In genomic region chr15:79658531-79659375, GRCm38 (mm10) we compare ENCODE assay signal across 8 mouse cellular contexts. TPM values are rescaled to one million over a fixed set of nuclear protein-coding genes. Genes with fewer than 3 reads are reported as not detected.
A peak's percentile ranks its signal among the peaks of the same experiment; 100 is the strongest.
DNase-seq lines count a peak whose midpoint lies in the region; ATAC-seq and TF ChIP-seq lines count a peak whose summit lies in the region.

Fam227a (minus strand) TSS chr15:79658956.
Cby1 (plus strand) TSS chr15:79659199.

- peak; percentile 56; the same call in 1 of the 2 replicates for TF ChIP-seq POLR2A in brain, embryonic 14.5 days (IDR thresholded peaks at IDR 0.05; ENCODE audit: borderline replicate concordance, extremely low read depth, insufficient read depth, insufficient read length, poor library complexity, severe bottlenecking)

- peak; percentile 98 for DNase-seq in brain, embryonic 14.5 days (ENCODE audit: low read depth)
- peak; percentile 97 for DNase-seq in kidney, postnatal 10 days
- peak; percentile 92 for DNase-seq in natural killer cell, adult 2 months (ENCODE audit: low spot score in 2 of 2)

- H3K4me2 ChIP-seq in heart, embryonic 13.5 days = peak within 1 kb of the TSS; percentile 99
- peak within 1 kb of the TSS; percentile 95 for H3K4me2 ChIP-seq in liver, embryonic 12.5 days
- H3K4me2 ChIP-seq in stomach, embryonic 15.5 days = peak within 1 kb of the TSS; percentile 93

- H3K4me3 ChIP-seq in C2C12 (ENCODE audit: insufficient read depth, poor library complexity, severe bottlenecking) = peak within 1 kb of the TSS; percentile 68
- peak within 1 kb of the TSS; percentile 83 for H3K4me3 ChIP-seq in erythroblast, embryonic 14.5 days (replicated peaks)
- peak within 1 kb of the TSS; percentile 81 for H3K4me3 ChIP-seq in heart, embryonic 13.5 days
- peak within 1 kb of the TSS; percentile 77 for H3K4me3 ChIP-seq in liver, embryonic 12.5 days
- peak within 1 kb of the TSS; percentile 63 for H3K4me3 ChIP-seq in stomach, embryonic 15.5 days (replicated peaks)

- H3ac ChIP-seq in C2C12 (ENCODE audit: control insufficient read depth, insufficient read length, low read depth) = peak within 1 kb of the TSS; percentile 83

- peak within 1 kb of the TSS; percentile 94 for H3K27ac ChIP-seq in heart, embryonic 13.5 days (replicated peaks)
- H3K27ac ChIP-seq in liver, embryonic 12.5 days = peak within 1 kb of the TSS; percentile 83
- H3K27ac ChIP-seq in stomach, embryonic 15.5 days = peak within 1 kb of the TSS; percentile 96

- H3K9ac ChIP-seq in heart, embryonic 13.5 days = peak within 1 kb of the TSS; percentile 84
- peak within 1 kb of the TSS; percentile 80 for H3K9ac ChIP-seq in liver, embryonic 12.5 days
- H3K9ac ChIP-seq in stomach, embryonic 15.5 days = peak within 1 kb of the TSS; percentile 76

- peaks cover 7% of the 10 kb centered on the region for H3K36me3 ChIP-seq in C2C12 (ENCODE audit: control insufficient read depth, insufficient read depth)
- peaks cover 17% of the 10 kb centered on the region for H3K36me3 ChIP-seq in erythroblast, embryonic 14.5 days (ENCODE audit: control insufficient read depth)
- peaks cover 22% of the 10 kb centered on the region for H3K36me3 ChIP-seq in heart, embryonic 13.5 days
- H3K36me3 ChIP-seq in liver, embryonic 12.5 days = peaks cover 8% of the 10 kb centered on the region; the same call in 1 of the 2 replicates
- H3K36me3 ChIP-seq in stomach, embryonic 15.5 days = peaks cover 8% of the 10 kb centered on the region; the same call in 1 of the 2 replicates

- peaks cover 30% of the 10 kb centered on the region for H3K4me1 ChIP-seq in erythroblast, embryonic 14.5 days (ENCODE audit: control insufficient read depth)
- peaks cover 14% of the 10 kb centered on the region for H3K4me1 ChIP-seq in heart, embryonic 13.5 days
- peaks cover 20% of the 10 kb centered on the region for H3K4me1 ChIP-seq in liver, embryonic 12.5 days
- 0 out of 2 replicates have a peak, but pooled peaks cover 10% of the 10 kb centered on the region for H3K4me1 ChIP-seq in stomach, embryonic 15.5 days

- H3K79me3 ChIP-seq in C2C12 (ENCODE audit: low read depth) = no peaks in the 10 kb centered on the region

- H3K9me3 ChIP-seq in erythroblast, embryonic 14.5 days (ENCODE audit: control insufficient read depth, low read length) = peaks cover 4% of the 10 kb centered on the region
- H3K9me3 ChIP-seq in heart, embryonic 13.5 days = no peaks in the 10 kb centered on the region
- H3K9me3 ChIP-seq in liver, embryonic 12.5 days (replicated peaks) = 0 out of 2 replicates have a peak, but pooled peaks cover 5% of the 10 kb centered on the region
- no peaks in the 10 kb centered on the region for H3K9me3 ChIP-seq in stomach, embryonic 15.5 days

- H3K27me3 ChIP-seq in C2C12 (ENCODE audit: control insufficient read depth, insufficient read depth, insufficient read length) = no peaks in the 10 kb centered on the region
- H3K27me3 ChIP-seq in erythroblast, embryonic 14.5 days (ENCODE audit: control insufficient read depth) = no peaks in the 10 kb centered on the region
- no peaks in the 10 kb centered on the region for H3K27me3 ChIP-seq in heart, embryonic 13.5 days (replicated peaks)
- H3K27me3 ChIP-seq in liver, embryonic 12.5 days (replicated peaks) = no peaks in the 10 kb centered on the region
- H3K27me3 ChIP-seq in stomach, embryonic 15.5 days (replicated peaks) = no peaks in the 10 kb centered on the region

- under 1% methylated on average over 55 of the region's 55 CpGs for WGBS in heart, embryonic 13.5 days
- WGBS in liver, embryonic 12.5 days (ENCODE audit: insufficient replicate concordance) = under 1% methylated on average over 55 of the region's 55 CpGs
- WGBS in stomach, embryonic 15.5 days = under 1% methylated on average over 55 of the region's 55 CpGs

- peak; percentile 82 for ATAC-seq in heart, embryonic 13.5 days (ENCODE audit: extremely low read depth, insufficient number of reproducible peaks, low FRiP score, low TSS enrichment)
- ATAC-seq in liver, embryonic 12.5 days = peak; percentile 85
- peak; percentile 86 for ATAC-seq in stomach, embryonic 15.5 days (ENCODE audit: insufficient read depth, low FRiP score, low read depth)

- H3K79me2 ChIP-seq in C2C12 (ENCODE audit: control insufficient read depth, insufficient read depth) = no peaks in the 10 kb centered on the region

- no peak for TF ChIP-seq CTCF in C2C12 (IDR thresholded peaks at IDR 0.05; ENCODE audit: control insufficient read depth, insufficient read depth, insufficient read length)
- no peak for TF ChIP-seq CTCF in brain, embryonic 14.5 days (IDR thresholded peaks at IDR 0.05; ENCODE audit: borderline replicate concordance, extremely low read depth, insufficient read depth, insufficient read length)

TF ChIP-seq in C2C12, 6 proteins besides CTCF, POLR2A, EP300 and RAD21:
- TF ChIP-seq CEBPB (IDR thresholded peaks at IDR 0.05; ENCODE audit: low read depth) = no peak
- no peak for TF ChIP-seq FOSL1 (IDR thresholded peaks at IDR 0.05; ENCODE audit: insufficient read depth, low read length, poor library complexity, severe bottlenecking)
- TF ChIP-seq MYOD1 (IDR thresholded peaks at IDR 0.05; ENCODE audit: control insufficient read depth, insufficient read length, low read depth) = no peak
- no peak for TF ChIP-seq MAX (IDR thresholded peaks at IDR 0.05)
- TF ChIP-seq USF1 (IDR thresholded peaks at IDR 0.05; ENCODE audit: low read depth) = no peak
- no peak for TF ChIP-seq MYOG (IDR thresholded peaks at IDR 0.05; ENCODE audit: control insufficient read depth, extremely low read depth, insufficient read length)

RNA-seq across cellular contexts. Expression of gene Fam227a, which starts in this region (rescaled TPM):
- 0.27 TPM for polyA plus RNA-seq in C2C12 (2012; fragmentation: generic; extraction: Trizol)
- 33.7 and 33.9 TPM in 2 replicates for polyA plus RNA-seq in brain, embryonic 14.5 days (2012; rRNA removed)
- not detected in 2 replicates for polyA plus RNA-seq in erythroblast, embryonic 14.5 days (2012)
- polyA plus RNA-seq in heart, embryonic 13.5 days (2015; fragmentation: Nextera tagmentation; extraction: Ambion mirVana) = 0.65 and 1.1 TPM in 2 replicates
- polyA plus RNA-seq in liver, embryonic 12.5 days (2016; fragmentation: Nextera tagmentation; extraction: Ambion mirVana) = 0.20 and 0.37 TPM in 2 replicates
- polyA plus RNA-seq in stomach, embryonic 15.5 days (2015; fragmentation: Nextera tagmentation; extraction: Ambion mirVana) = 1.3 and 1.4 TPM in 2 replicates

RNA-seq across cellular contexts. Expression of gene Cby1, which starts in this region (rescaled TPM):
- 54.5 TPM for polyA plus RNA-seq in C2C12 (2012; fragmentation: generic; extraction: Trizol)
- 29.4 and 31.5 TPM in 2 replicates for polyA plus RNA-seq in brain, embryonic 14.5 days (2012; rRNA removed)
- 5.9 and 7.1 TPM in 2 replicates for polyA plus RNA-seq in erythroblast, embryonic 14.5 days (2012)
- polyA plus RNA-seq in heart, embryonic 13.5 days (2015; fragmentation: Nextera tagmentation; extraction: Ambion mirVana) = 41.3 and 47.8 TPM in 2 replicates
- 20.3 and 21.8 TPM in 2 replicates for polyA plus RNA-seq in liver, embryonic 12.5 days (2016; fragmentation: Nextera tagmentation; extraction: Ambion mirVana)
- 41.4 and 42.2 TPM in 2 replicates for polyA plus RNA-seq in stomach, embryonic 15.5 days (2015; fragmentation: Nextera tagmentation; extraction: Ambion mirVana)

Comparison
In these comparisons a context has a peak if more than half of its experiments do, and no peak if none do; other contexts are left out.
1. Peak in every context shown above with its lines: DNase-seq, ATAC-seq, H3K4me3 ChIP-seq and H3K27ac ChIP-seq.
2. RNA of gene Fam227a (polyA plus RNA-seq): 33.7 to 33.9 TPM in brain, embryonic 14.5 days; 1.3 to 1.4 TPM in stomach, embryonic 15.5 days, 0.65 to 1.1 TPM in heart, embryonic 13.5 days, 0.20 to 0.37 TPM in liver, embryonic 12.5 days, 0.27 TPM in C2C12 (single experiment) and not detected in erythroblast, embryonic 14.5 days; every median in the first group is over 10 times any median in the second.